8 mouse cellular contexts compared by ENCODE assay signal in genomic region chr17:88329715-88330114, GRCm38 (mm10).
A peak's percentile ranks its signal among the peaks of the same experiment; 100 is the strongest.
DNase-seq lines count a peak whose midpoint lies in the region.

No protein-coding gene starts in this region.

- DNase-seq in layer of hippocampus, postnatal 10 days (ENCODE audit: low spot score in 2 of 2), result peak; percentile 34 to 38
- no peak for DNase-seq in layer of hippocampus, postnatal 36 days
- peak; percentile 47 for DNase-seq in adrenal gland, postnatal 25 days
- DNase-seq in gastrocnemius, adult 18-20 months (ENCODE audit: low spot score), result peak; percentile 93
- peak; percentile 70 for DNase-seq in kidney, adult 9 months
- DNase-seq in skeletal muscle tissue, adult 2 months (ENCODE audit: low read depth, low spot score), result peak; percentile 99
- no peak for DNase-seq in MN1 (ENCODE audit: low spot score)
- no peak for DNase-seq in thymus, postnatal 14 days

Comparison
In these comparisons a context has a peak if more than half of its experiments do, and no peak if none do; other contexts are left out.
1. DNase-seq: peak in layer of hippocampus, postnatal 10 days (2 of 2), adrenal gland, postnatal 25 days (single experiment), gastrocnemius, adult 18-20 months (single experiment), kidney, adult 9 months (single experiment) and skeletal muscle tissue, adult 2 months (single experiment); none in layer of hippocampus, postnatal 36 days (0 of 2), MN1 (single experiment) and thymus, postnatal 14 days (single experiment).